Comparison of ENCODE assay signal across 8 mouse cellular contexts in genomic region chr11:116198132-116198531, GRCm38 (mm10). TPM values are rescaled to one million over a fixed set of nuclear protein-coding genes. Genes with fewer than 3 reads are reported as not detected.
DNase-seq lines count a peak whose midpoint lies in the region; ATAC-seq lines count a peak whose summit lies in the region.

No protein-coding gene starts in this region.

- peaks cover 52% of the 10 kb centered on the region for H3K4me1 ChIP-seq in liver, embryonic 12.5 days

- 19% methylated on average over 13 of the region's 13 CpGs for WGBS in liver, embryonic 12.5 days (ENCODE audit: insufficient replicate concordance)

- peaks cover 8% of the 10 kb centered on the region; the same call in 1 of the 2 replicates for H3K36me3 ChIP-seq in liver, embryonic 12.5 days

- H3K4me2 ChIP-seq in liver, embryonic 12.5 days = peak overlapping the region; percentile 94

- peak overlapping the region; percentile 88 for H3K27ac ChIP-seq in liver, embryonic 12.5 days

- H3K4me3 ChIP-seq in liver, embryonic 12.5 days = peak overlapping the region; percentile 82

- H3K27me3 ChIP-seq in liver, embryonic 12.5 days (replicated peaks) = no peaks in the 10 kb centered on the region

- H3K9ac ChIP-seq in liver, embryonic 12.5 days = peak overlapping the region; percentile 87

- H3K9me3 ChIP-seq in liver, embryonic 12.5 days (replicated peaks) = no peaks in the 10 kb centered on the region

- peak; percentile 17 for DNase-seq in embryo, embryonic 10.5 days (ENCODE audit: low spot score)
- no peak for DNase-seq in embryo, embryonic 10 days (ENCODE audit: low spot score)
- peak; percentile 36 for DNase-seq in 3T3-L1 (ENCODE audit: low read depth, low spot score)
- no peak for DNase-seq in thymus, postnatal 14 days
- no peak for DNase-seq in cerebellum, adult 9-11 months
- no peak for DNase-seq in T-cell, adult 2 months (ENCODE audit: low spot score)

- peak; percentile 46 for ATAC-seq in erythroid progenitor cell, adult 5-6 weeks (replicated peaks; ENCODE audit: low FRiP score, poor library complexity, severe bottlenecking)
- ATAC-seq in liver, embryonic 12.5 days = peak; percentile 14

RNA-seq across cellular contexts. Expression of gene Ten1, which starts 0.5 kb away (rescaled TPM):
- 11.2 and 19.3 TPM in 2 replicates for total RNA-seq in erythroid progenitor cell, adult 5-6 weeks (2015; ENCODE audit: low replicate concordance)
- 3.0 and 3.7 TPM in 2 replicates for total RNA-seq in erythroid progenitor cell, adult 5-6 weeks (2017; ENCODE audit: low replicate concordance)
- polyA plus RNA-seq in liver, embryonic 12.5 days (2016; fragmentation: Nextera tagmentation; extraction: Ambion mirVana) = 43.4 and 44.0 TPM in 2 replicates

RNA-seq across cellular contexts. Expression of gene Acox1, which starts 0.7 kb away (rescaled TPM):
- 15.5 and 18.4 TPM in 2 replicates for total RNA-seq in erythroid progenitor cell, adult 5-6 weeks (2015; ENCODE audit: low replicate concordance)
- 6.4 and 20.5 TPM in 2 replicates for total RNA-seq in erythroid progenitor cell, adult 5-6 weeks (2017; ENCODE audit: low replicate concordance)
- polyA plus RNA-seq in liver, embryonic 12.5 days (2016; fragmentation: Nextera tagmentation; extraction: Ambion mirVana) = 15.3 and 19.7 TPM in 2 replicates

RNA-seq across cellular contexts. Expression of gene Fbf1, which starts 30.2 kb away (rescaled TPM):
- total RNA-seq in erythroid progenitor cell, adult 5-6 weeks (2015; ENCODE audit: low replicate concordance) = 13.3 and 32.7 TPM in 2 replicates
- total RNA-seq in erythroid progenitor cell, adult 5-6 weeks (2017; ENCODE audit: low replicate concordance) = 12.3 and 27.5 TPM in 2 replicates
- polyA plus RNA-seq in liver, embryonic 12.5 days (2016; fragmentation: Nextera tagmentation; extraction: Ambion mirVana) = 14.3 and 15.0 TPM in 2 replicates

RNA-seq across cellular contexts. Expression of gene Evpl, which starts 39.7 kb away (rescaled TPM):
- not detected in 2 replicates for total RNA-seq in erythroid progenitor cell, adult 5-6 weeks (2015; ENCODE audit: low replicate concordance)
- total RNA-seq in erythroid progenitor cell, adult 5-6 weeks (2017; ENCODE audit: low replicate concordance) = not detected in 2 replicates
- polyA plus RNA-seq in liver, embryonic 12.5 days (2016; fragmentation: Nextera tagmentation; extraction: Ambion mirVana) = 0.30 and 0.31 TPM in 2 replicates

RNA-seq across cellular contexts. Expression of gene Mrpl38, which starts 59.5 kb away (rescaled TPM):
- 9.2 and 16.9 TPM in 2 replicates for total RNA-seq in erythroid progenitor cell, adult 5-6 weeks (2015; ENCODE audit: low replicate concordance)
- total RNA-seq in erythroid progenitor cell, adult 5-6 weeks (2017; ENCODE audit: low replicate concordance) = 5.3 and 8.5 TPM in 2 replicates
- polyA plus RNA-seq in liver, embryonic 12.5 days (2016; fragmentation: Nextera tagmentation; extraction: Ambion mirVana) = 76.7 and 81.5 TPM in 2 replicates

Comparison
In these comparisons a context has a peak if more than half of its experiments do, and no peak if none do; other contexts are left out.
1. DNase-seq: peak in embryo, embryonic 10.5 days (single experiment) and 3T3-L1 (single experiment); none in embryo, embryonic 10 days (single experiment), thymus, postnatal 14 days (single experiment), cerebellum, adult 9-11 months (single experiment) and T-cell, adult 2 months (single experiment).